Mouse (Mus musculus) megakaryocyte, embryonic 14.5 days (primary cell): ENCODE measurements around the gene Senp1. TPM values are rescaled to one million over a fixed set of nuclear protein-coding genes. Genes with fewer than 3 reads are reported as not detected.

Experiments
- H3K27me3 ChIP-seq: replicated peaks from 2 replicates; pipeline ENCODE3; 2012; ENCODE audit warnings: inconsistent platforms
- H3K36me3 ChIP-seq: replicated peaks from 2 replicates; pipeline ENCODE3; 2012; ENCODE audit warnings: low read length, inconsistent platforms, mixed read lengths
- H3K4me1 ChIP-seq: 2 replicates; pipeline ENCODE4 v1.6.1; 2012; ENCODE audit warnings: inconsistent platforms
- H3K4me3 ChIP-seq: replicated peaks from 2 replicates; pipeline ENCODE3; 2012; ENCODE audit warnings: moderate library complexity, mild to moderate bottlenecking, inconsistent platforms
- H3K9me3 ChIP-seq: 2 replicates; pipeline ENCODE4 v1.6.1; 2012; ENCODE audit warnings: inconsistent platforms
- FLI1 ChIP-seq: IDR thresholded peaks from 2 replicates; pipeline ENCODE4 v1.6.1; 2012; ENCODE audit warnings: low read length, inconsistent platforms, mixed read lengths
- GATA1 ChIP-seq: IDR thresholded peaks from 3 replicates; pipeline ENCODE4 v1.6.1; 2012; ENCODE audit warnings: mixed read lengths, low read length, inconsistent platforms, borderline replicate concordance
- polyA plus RNA-seq: library from polyadenylated mRNA; stranded (reverse); fragments of >175 nt; gene quantifications from 2 replicates; pipeline ENCODE4 v1.2.3, GENCODE M21; 2012; ENCODE audit warnings: low replicate concordance; ENCODE audit not compliant: insufficient read depth

Senp1 gene
- polyA plus RNA-seq, 1 experiment, result 5.1 TPM

- TF ChIP-seq GATA1 (no peak), FLI1 (no peak)
Observed at GRCm38 (mm10) chr15:98107703-98108296, 14.3 kb upstream of the Senp1 start.

GRCm38 (mm10) chr15:98107230-98107629, 13.7 kb upstream of the Senp1 start:
- Histone ChIP-seq H3K36me3 (peaks cover 10% of the 10 kb centered on the region), H3K9me3 (no peaks in the 10 kb centered on the region), H3K4me3 (no peak overlapping the region), H3K27me3 (no peaks in the 10 kb centered on the region), H3K4me1 (peaks cover 51% of the 10 kb centered on the region)
- no peak for TF ChIP-seq GATA1
- no peak for TF ChIP-seq FLI1

More at GRCm38 (mm10) chr15:98107703-98108296, 14.3 kb upstream of the Senp1 start:
- Histone ChIP-seq H3K27me3 (no peaks in the 10 kb centered on the region), H3K4me3 (peak overlapping the region; percentile 99), H3K9me3 (no peaks in the 10 kb centered on the region), H3K4me1 (peaks cover 53% of the 10 kb centered on the region), H3K36me3 (peaks cover 16% of the 10 kb centered on the region)

- H3K9me3 ChIP-seq, result no peaks in the 10 kb centered on the region
- H3K4me1 ChIP-seq, result peaks cover 44% of the 10 kb centered on the region
- H3K27me3 ChIP-seq, result no peaks in the 10 kb centered on the region
- no peak overlapping the region for H3K4me3 ChIP-seq
- H3K36me3 ChIP-seq, result peaks cover 3% of the 10 kb centered on the region
- TF ChIP-seq FLI1, result no peak
- no peak for TF ChIP-seq GATA1
Observed at GRCm38 (mm10) chr15:98106506-98106905, 13.0 kb upstream of the Senp1 start.

GRCm38 (mm10) chr15:98102401-98102800, 8.9 kb upstream of the Senp1 start:
- Histone ChIP-seq H3K36me3 (no peaks in the 10 kb centered on the region), H3K9me3 (no peaks in the 10 kb centered on the region), H3K27me3 (no peaks in the 10 kb centered on the region), H3K4me3 (no peak overlapping the region), H3K4me1 (peaks cover 16% of the 10 kb centered on the region)
- TF ChIP-seq GATA1, result no peak
- TF ChIP-seq FLI1, result no peak

GRCm38 (mm10) chr15:98098519-98098918, 5.0 kb upstream of the Senp1 start:
- Histone ChIP-seq H3K27me3 (no peaks in the 10 kb centered on the region), H3K4me1 (peaks cover 13% of the 10 kb centered on the region), H3K4me3 (no peak overlapping the region), H3K36me3 (peaks cover 3% of the 10 kb centered on the region), H3K9me3 (no peaks in the 10 kb centered on the region)
- TF ChIP-seq FLI1, result no peak
- no peak for TF ChIP-seq GATA1

- H3K9me3 ChIP-seq, result no peaks in the 10 kb centered on the region
- H3K36me3 ChIP-seq, result peaks cover 3% of the 10 kb centered on the region
- TF ChIP-seq FLI1 (no peak), GATA1 (no peak)
- no peaks in the 10 kb centered on the region for H3K27me3 ChIP-seq
- peaks cover 17% of the 10 kb centered on the region for H3K4me1 ChIP-seq
- no peak overlapping the region for H3K4me3 ChIP-seq
Observed at GRCm38 (mm10) chr15:98096957-98097356, 3.4 kb upstream of the Senp1 start.

- TF ChIP-seq GATA1 (no peak), FLI1 (no peak)
- Histone ChIP-seq H3K27me3 (no peaks in the 10 kb centered on the region), H3K4me1 (peaks cover 28% of the 10 kb centered on the region), H3K9me3 (no peaks in the 10 kb centered on the region), H3K4me3 (no peak overlapping the region), H3K36me3 (peaks cover 3% of the 10 kb centered on the region)
Observed at GRCm38 (mm10) chr15:98094905-98095304, 1.4 kb upstream of the Senp1 start.

- TF ChIP-seq FLI1, result no peak
- TF ChIP-seq GATA1, result no peak
- peaks cover 17% of the 10 kb centered on the region for H3K36me3 ChIP-seq
- H3K9me3 ChIP-seq, result no peaks in the 10 kb centered on the region
- peaks cover 32% of the 10 kb centered on the region for H3K4me1 ChIP-seq
- H3K4me3 ChIP-seq, result peak within 1 kb of the TSS; percentile 98
- no peaks in the 10 kb centered on the region for H3K27me3 ChIP-seq
Observed at GRCm38 (mm10) chr15:98092372-98093120, 998 bp downstream of the Senp1 start, which contains the start of gene Pfkm. Pfkm (plus strand) TSS chr15:98092589.

- no peaks in the 10 kb centered on the region for H3K27me3 ChIP-seq
- no peaks in the 10 kb centered on the region for H3K9me3 ChIP-seq
- peak overlapping the region; percentile 98 for H3K4me3 ChIP-seq
- no peak for TF ChIP-seq FLI1
- no peak for TF ChIP-seq GATA1
- peaks cover 22% of the 10 kb centered on the region for H3K36me3 ChIP-seq
- H3K4me1 ChIP-seq, result peaks cover 31% of the 10 kb centered on the region
Observed at GRCm38 (mm10) chr15:98091841-98092240, 1.7 kb downstream of the Senp1 start.
